Mouse (Mus musculus) thymus, adult 2 months (tissue): ENCODE measurements around the gene Cidec. TPM values are rescaled to one million over a fixed set of nuclear protein-coding genes. Genes with fewer than 3 reads are reported as not detected.

Experiments used
- DNase-seq: peaks from one replicate; pipeline ENCODE4 v3.0.0; 2021
- H3K27ac ChIP-seq: fragments of 200-500 bp; 2 replicates; pipeline ENCODE4 v1.5.1; 2012; ENCODE audit warnings: low read length, control low read depth; ENCODE audit not compliant: control insufficient read depth, insufficient read depth
- H3K27me3 ChIP-seq: fragments of 200-500 bp; 2 replicates; pipeline ENCODE4 v1.6.1; 2012; ENCODE audit warnings: mild to moderate bottlenecking, low read length, moderate library complexity, mixed read lengths; ENCODE audit not compliant: control insufficient read depth, insufficient read depth
- H3K36me3 ChIP-seq: fragments of 200-500 bp; 2 replicates; pipeline ENCODE4 v1.6.1; 2012; ENCODE audit warnings: mild to moderate bottlenecking, low read length, moderate library complexity; ENCODE audit not compliant: control insufficient read depth, insufficient read depth
- H3K4me1 ChIP-seq: fragments of 200-500 bp; replicated peaks from 2 replicates; pipeline ENCODE4 v1.6.1; 2012; ENCODE audit warnings: low read length; ENCODE audit not compliant: control insufficient read depth, insufficient read depth
- H3K4me3 ChIP-seq: fragments of 200-500 bp; 2 replicates; pipeline ENCODE4 v1.5.1; 2012; ENCODE audit warnings: mild to moderate bottlenecking, low read length, control low read depth, moderate library complexity; ENCODE audit not compliant: control insufficient read depth, insufficient read depth
- CTCF ChIP-seq: fragments of 200-500 bp; IDR thresholded peaks from 2 replicates; pipeline ENCODE4 v1.5.1; 2012; ENCODE audit warnings: mild to moderate bottlenecking, control low read depth, low read length, moderate library complexity, borderline replicate concordance; ENCODE audit not compliant: control insufficient read depth, poor library complexity, insufficient read depth; ENCODE audit errors: extremely low read depth
- POLR2A ChIP-seq: fragments of 200-500 bp; IDR thresholded peaks from 2 replicates; pipeline ENCODE4 v1.6.1; 2012; ENCODE audit warnings: mild to moderate bottlenecking, low read length, control low read depth, moderate library complexity; ENCODE audit not compliant: control insufficient read depth, poor library complexity, insufficient read depth; ENCODE audit errors: extremely low read depth
- WGBS: fragments of 180-500 bp; shearing (Covaris S2); methylation state at CpG from one replicate; pipeline ENCODE4 v1.1.7; 2018; 5-methylcytosine and 5-hydroxymethylcytosine counted together
- polyA plus RNA-seq: library from polyadenylated mRNA; depleted of rRNA; stranded (reverse); fragments of >200 nt; gene quantifications from 2 replicates; pipeline ENCODE4 v1.2.3, GENCODE M21; 2012

Gene Cidec
- polyA plus RNA-seq, 1 experiment: 103 TPM

DNA sequence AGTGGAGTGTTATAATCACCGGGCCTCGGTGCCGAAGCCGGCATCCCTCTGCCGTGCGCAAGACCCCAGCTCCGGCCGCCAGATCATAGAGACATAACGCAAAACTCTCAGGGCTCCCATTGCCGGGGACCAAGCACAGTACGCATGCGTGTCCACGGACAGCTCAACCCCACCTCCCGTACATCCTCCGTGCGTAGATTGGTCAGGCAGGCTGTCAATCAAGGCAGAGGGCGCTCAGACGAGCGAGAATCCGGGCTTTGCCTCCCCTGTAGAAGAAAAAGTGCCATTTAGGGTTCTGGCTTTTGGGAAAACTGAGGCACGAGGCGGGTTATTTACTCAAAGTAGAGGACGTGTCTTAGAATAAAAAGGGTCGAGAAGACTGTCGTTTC, 16.4 kb downstream of the Cidec start, which contains the start of gene Rpusd3:
Gene Rpusd3, minus strand, starts transcription at position 142 of the 389 bp plus-strand sequence.
- no peaks in the 10 kb centered on the region for H3K27me3 ChIP-seq
- TF ChIP-seq POLR2A (peak; percentile 54; the same call in 1 of the 2 replicates), CTCF (no peak)
- DNase-seq: peak; percentile 99
- peaks cover 12% of the 10 kb centered on the region for H3K4me1 ChIP-seq
- no peak within 1 kb of the TSS for H3K27ac ChIP-seq
- peak within 1 kb of the TSS; percentile 70 for H3K4me3 ChIP-seq
- under 1% methylated on average over 25 of the region's 25 CpGs for WGBS
- H3K36me3 ChIP-seq: no peaks in the 10 kb centered on the region

- peak overlapping the region; percentile 70 for H3K4me3 ChIP-seq
- no peak overlapping the region for H3K27ac ChIP-seq
- H3K36me3 ChIP-seq: no peaks in the 10 kb centered on the region
- peaks cover 12% of the 10 kb centered on the region for H3K4me1 ChIP-seq
- 14% methylated on average over 16 of the region's 16 CpGs for WGBS
- DNase-seq: no peak
- H3K27me3 ChIP-seq: no peaks in the 10 kb centered on the region
- TF ChIP-seq CTCF (no peak), POLR2A (no peak)
Measured at GRCm38 (mm10) chr6:113418441-113419198, 16.9 kb downstream of the Cidec start.

- no peak overlapping the region for H3K27ac ChIP-seq
- 93% methylated on average over 5 of the region's 5 CpGs for WGBS
- no peaks in the 10 kb centered on the region for H3K27me3 ChIP-seq
- no peak overlapping the region for H3K4me3 ChIP-seq
- TF ChIP-seq POLR2A: no peak
- H3K4me1 ChIP-seq: peaks cover 12% of the 10 kb centered on the region
- no peak for DNase-seq
- no peaks in the 10 kb centered on the region for H3K36me3 ChIP-seq
Measured at GRCm38 (mm10) chr6:113416416-113416815, 19.1 kb downstream of the Cidec start.

DNA sequence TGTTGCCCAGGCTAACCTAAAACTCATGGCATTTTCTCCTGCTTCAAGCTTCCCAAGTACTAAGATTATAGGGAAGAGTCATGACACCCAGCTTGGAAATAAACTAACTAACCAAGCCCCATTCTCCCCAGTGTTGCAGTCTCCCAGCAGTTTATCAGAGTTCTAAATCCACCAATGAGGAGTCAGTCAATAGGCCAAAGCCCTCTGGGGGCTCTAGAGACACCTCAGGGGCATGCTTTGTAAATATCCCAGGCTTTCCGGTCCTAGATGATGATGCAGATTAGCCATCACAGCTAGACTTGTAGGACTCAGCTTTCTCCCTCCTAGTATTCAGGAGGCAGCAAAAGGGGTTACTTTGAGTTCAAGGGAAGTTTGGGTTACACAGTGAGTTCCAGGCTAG, 25.6 kb downstream of the Cidec start:
- Histone ChIP-seq H3K4me3 (no peak overlapping the region), H3K36me3 (0 out of 2 replicates have a peak, but pooled peaks cover 4% of the 10 kb centered on the region), H3K27ac (no peak overlapping the region), H3K4me1 (no peaks in the 10 kb centered on the region), H3K27me3 (no peaks in the 10 kb centered on the region)
- no peak for DNase-seq
- WGBS: 95% methylated on average over 1 of the region's 1 CpGs
- no peak for TF ChIP-seq CTCF

DNA sequence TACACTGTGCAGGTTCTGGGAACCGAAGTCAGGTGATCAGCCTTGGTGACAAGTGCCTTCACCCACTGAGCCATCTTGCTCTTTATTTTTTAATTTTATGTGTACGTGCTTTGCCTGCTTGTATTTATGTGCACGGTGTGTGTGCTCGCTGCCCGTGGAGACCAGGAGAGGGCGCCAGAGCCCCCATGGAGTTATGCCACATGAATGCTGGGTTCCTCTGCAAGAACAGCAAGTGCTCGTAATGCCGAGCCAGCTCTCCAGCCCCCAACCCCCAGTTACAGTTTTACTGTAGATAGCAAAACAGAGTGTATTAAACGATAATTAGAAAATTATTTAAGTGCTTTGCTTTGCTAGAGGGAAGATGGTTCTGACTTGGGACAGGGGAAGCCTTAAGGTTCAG, 28.9 kb downstream of the Cidec start:
- 90% methylated on average over 9 of the region's 9 CpGs for WGBS
- Histone ChIP-seq H3K27ac (no peak overlapping the region), H3K36me3 (0 out of 2 replicates have a peak, but pooled peaks cover 4% of the 10 kb centered on the region), H3K4me1 (no peaks in the 10 kb centered on the region), H3K27me3 (no peaks in the 10 kb centered on the region), H3K4me3 (no peak overlapping the region)
- TF ChIP-seq CTCF (no peak), POLR2A (no peak)
- peak; percentile 23 for DNase-seq

- H3K27me3 ChIP-seq: no peaks in the 10 kb centered on the region
- WGBS: 95% methylated on average over 6 of the region's 6 CpGs
- no peaks in the 10 kb centered on the region for H3K4me1 ChIP-seq
- no peak for TF ChIP-seq CTCF
- no peak overlapping the region for H3K4me3 ChIP-seq
- DNase-seq: no peak
- H3K27ac ChIP-seq: no peak overlapping the region
- 0 out of 2 replicates have a peak, but pooled peaks cover 6% of the 10 kb centered on the region for H3K36me3 ChIP-seq
Measured at GRCm38 (mm10) chr6:113405483-113405882, 30.1 kb downstream of the Cidec start.
